Comparison of ENCODE assay signal across 8 mouse cellular contexts in genomic region chr7:4877226-4877625, GRCm38 (mm10). TPM values are rescaled to one million over a fixed set of nuclear protein-coding genes. Genes with fewer than 3 reads are reported as not detected.
DNase-seq lines count a peak whose midpoint lies in the region; ATAC-seq and TF ChIP-seq lines count a peak whose summit lies in the region.

No protein-coding gene starts in this region.

- 8% methylated on average over 11 of the region's 11 CpGs for WGBS in heart, postnatal 0 days
- WGBS in hindbrain, embryonic 11.5 days: 10% methylated on average over 11 of the region's 11 CpGs
- WGBS in midbrain, embryonic 11.5 days: 8% methylated on average over 11 of the region's 11 CpGs

- peaks cover 12% of the 10 kb centered on the region; the same call in 1 of the 2 replicates for H3K4me1 ChIP-seq in heart, postnatal 0 days (ENCODE audit: control insufficient read depth, insufficient read depth)
- no peaks in the 10 kb centered on the region for H3K4me1 ChIP-seq in hindbrain, embryonic 11.5 days (replicated peaks; ENCODE audit: control insufficient read depth, insufficient read depth, low read length)
- H3K4me1 ChIP-seq in midbrain, embryonic 11.5 days (ENCODE audit: control insufficient read depth, insufficient read depth, low read length): peaks cover 4% of the 10 kb centered on the region

- peak overlapping the region; percentile 69 for H3K4me2 ChIP-seq in heart, postnatal 0 days (ENCODE audit: low read depth, low read length)
- H3K4me2 ChIP-seq in hindbrain, embryonic 11.5 days (replicated peaks; ENCODE audit: low read depth, low read length): peak overlapping the region; percentile 70
- peak overlapping the region; percentile 89 for H3K4me2 ChIP-seq in midbrain, embryonic 11.5 days

- H3K27me3 ChIP-seq in heart, postnatal 0 days (ENCODE audit: control insufficient read depth, insufficient read depth, low read length): no peaks in the 10 kb centered on the region
- no peaks in the 10 kb centered on the region for H3K27me3 ChIP-seq in Patski
- no peaks in the 10 kb centered on the region for H3K27me3 ChIP-seq in hindbrain, embryonic 11.5 days (ENCODE audit: control insufficient read depth, insufficient read depth, low read length)
- no peaks in the 10 kb centered on the region for H3K27me3 ChIP-seq in midbrain, embryonic 11.5 days (ENCODE audit: control insufficient read depth, insufficient read depth, low read length)

- CTCF ChIA-PET in Patski (lab: Charles Lee): interaction anchor here (1.4 kb wide), 1 partner anchor 21 kb away, joined by 4 read pairs; no protein-coding TSS in a partner anchor

- DNase-seq in heart, postnatal 0 days (ENCODE audit: low spot score): no peak
- no peak for DNase-seq in heart, postnatal 10 days
- DNase-seq in Patski (ENCODE audit: low read depth, low spot score): no peak
- DNase-seq in hindbrain, embryonic 11.5 days (ENCODE audit: low spot score): no peak
- no peak for DNase-seq in midbrain, embryonic 11.5 days (ENCODE audit: low spot score, missing footprints)
- no peak for DNase-seq in frontal cortex, postnatal 10 days (ENCODE audit: low spot score in 2 of 2)
- DNase-seq in spleen, adult 18-20 months: no peak
- DNase-seq in thymus, postnatal 10 days (ENCODE audit: low spot score in 2 of 2): no peak

- H3K9me3 ChIP-seq in heart, postnatal 0 days (replicated peaks; ENCODE audit: control insufficient read depth, low read length): no peaks in the 10 kb centered on the region
- no peaks in the 10 kb centered on the region for H3K9me3 ChIP-seq in hindbrain, embryonic 11.5 days (ENCODE audit: control insufficient read depth, low read length)
- no peaks in the 10 kb centered on the region for H3K9me3 ChIP-seq in midbrain, embryonic 11.5 days (ENCODE audit: control insufficient read depth, low read length)

- H3K27ac ChIP-seq in heart, postnatal 0 days (ENCODE audit: low read depth): peak overlapping the region; percentile 67
- no peak overlapping the region for H3K27ac ChIP-seq in hindbrain, embryonic 11.5 days (ENCODE audit: low read depth, low read length)
- no peak overlapping the region for H3K27ac ChIP-seq in midbrain, embryonic 11.5 days (ENCODE audit: low read depth, low read length)

- H3K4me3 ChIP-seq in heart, postnatal 0 days (ENCODE audit: low read depth, low read length): peak overlapping the region; percentile 54
- H3K4me3 ChIP-seq in hindbrain, embryonic 11.5 days (ENCODE audit: low read depth, low read length): peak overlapping the region; percentile 40
- peak overlapping the region; percentile 41 for H3K4me3 ChIP-seq in midbrain, embryonic 11.5 days (ENCODE audit: low read depth, low read length)

- POLR2A ChIA-PET in Patski (lab: Charles Lee): interaction anchor here (0.8 kb wide), 1 partner anchor 10 kb away, joined by 3 read pairs; no protein-coding TSS in a partner anchor

- H3K36me3 ChIP-seq in heart, postnatal 0 days (replicated peaks; ENCODE audit: control insufficient read depth, insufficient read depth, low read length): no peaks in the 10 kb centered on the region
- H3K36me3 ChIP-seq in hindbrain, embryonic 11.5 days (ENCODE audit: control insufficient read depth, insufficient read depth, low read length): no peaks in the 10 kb centered on the region
- H3K36me3 ChIP-seq in midbrain, embryonic 11.5 days (ENCODE audit: control insufficient read depth, insufficient read depth, low read length): no peaks in the 10 kb centered on the region

- intact Hi-C loops in heart, postnatal 10 days (cut with DNase I): no loop called here

- ATAC-seq in heart, postnatal 0 days (ENCODE audit: insufficient read depth, low read depth): peak; percentile 21; the same call in 1 of the 2 replicates
- ATAC-seq in Patski: peak; percentile 28
- no peak for ATAC-seq in hindbrain, embryonic 11.5 days (ENCODE audit: low FRiP score)
- ATAC-seq in midbrain, embryonic 11.5 days (ENCODE audit: low FRiP score): peak; percentile 31

- TF ChIP-seq EP300 in heart, postnatal 0 days (IDR thresholded peaks at IDR 0.05; ENCODE audit: low read depth): peak; percentile 28

- peak overlapping the region; percentile 57 for H3K9ac ChIP-seq in heart, postnatal 0 days (replicated peaks; ENCODE audit: low read depth, low read length)
- H3K9ac ChIP-seq in hindbrain, embryonic 11.5 days (ENCODE audit: low read depth, low read length): peak overlapping the region; percentile 51
- H3K9ac ChIP-seq in midbrain, embryonic 11.5 days (ENCODE audit: low read length): peak overlapping the region; percentile 63

- in situ Hi-C loops in Patski (cut with MboI; ENCODE audit: low pct_unique_long_range_greater_than_20kb): no loop called here

- no peak for TF ChIP-seq CTCF in heart, postnatal 0 days (IDR thresholded peaks at IDR 0.05; ENCODE audit: low read depth)
- TF ChIP-seq CTCF in Patski (IDR thresholded peaks at IDR 0.05): no peak

RNA-seq across cellular contexts. Expression of gene Isoc2a, which starts 0.3 kb away (rescaled TPM):
- total RNA-seq in heart, postnatal 0 days (2014; rRNA removed; ENCODE audit: low replicate concordance): 15.2 and 25.6 TPM in 2 replicates
- polyA plus RNA-seq in heart, postnatal 0 days (2015; fragmentation: Nextera tagmentation; extraction: Ambion mirVana): 1.4 and 1.6 TPM in 2 replicates
- total RNA-seq in heart, postnatal 10 days (2021): 10 to 100 TPM; 15.8 to 16.3 TPM
- 6.6 TPM for polyA plus RNA-seq in Patski (2021)
- polyA plus RNA-seq in hindbrain, embryonic 11.5 days (2014; fragmentation: Nextera tagmentation; extraction: Ambion mirVana): 1.1 TPM in 2 replicates
- polyA plus RNA-seq in midbrain, embryonic 11.5 days (2014; fragmentation: Nextera tagmentation; extraction: Ambion mirVana): 0.63 and 0.78 TPM in 2 replicates

RNA-seq across cellular contexts. Expression of gene Isoc2b, which starts 7.2 kb away (rescaled TPM):
- 1.4 and 20.0 TPM in 2 replicates for total RNA-seq in heart, postnatal 0 days (2014; rRNA removed; ENCODE audit: low replicate concordance)
- 4.5 and 6.5 TPM in 2 replicates for polyA plus RNA-seq in heart, postnatal 0 days (2015; fragmentation: Nextera tagmentation; extraction: Ambion mirVana)
- 1 to 10 TPM; 3.6 to 4.7 TPM for total RNA-seq in heart, postnatal 10 days (2021)
- 8.5 TPM for polyA plus RNA-seq in Patski (2021)
- 2.5 and 2.9 TPM in 2 replicates for polyA plus RNA-seq in hindbrain, embryonic 11.5 days (2014; fragmentation: Nextera tagmentation; extraction: Ambion mirVana)
- polyA plus RNA-seq in midbrain, embryonic 11.5 days (2014; fragmentation: Nextera tagmentation; extraction: Ambion mirVana): 2.6 and 4.6 TPM in 2 replicates

RNA-seq across cellular contexts. Expression of gene Gm36210, which starts 29.1 kb away (rescaled TPM):
- total RNA-seq in heart, postnatal 0 days (2014; rRNA removed; ENCODE audit: low replicate concordance): 0.88 TPM in 1 of 2 replicates, not detected in the other
- 0.08 and 0.12 TPM in 2 replicates for polyA plus RNA-seq in heart, postnatal 0 days (2015; fragmentation: Nextera tagmentation; extraction: Ambion mirVana)
- not detected for total RNA-seq in heart, postnatal 10 days (2021)
- not detected for polyA plus RNA-seq in Patski (2021)
- 0.11 TPM in 1 of 2 replicates, not detected in the other for polyA plus RNA-seq in hindbrain, embryonic 11.5 days (2014; fragmentation: Nextera tagmentation; extraction: Ambion mirVana)
- 0.12 TPM in 1 of 2 replicates, not detected in the other for polyA plus RNA-seq in midbrain, embryonic 11.5 days (2014; fragmentation: Nextera tagmentation; extraction: Ambion mirVana)

RNA-seq across cellular contexts. Expression of gene Shisa7, which starts 32.7 kb away (rescaled TPM):
- 0.23 TPM in 1 of 2 replicates, not detected in the other for total RNA-seq in heart, postnatal 0 days (2014; rRNA removed; ENCODE audit: low replicate concordance)
- not detected in 2 replicates for polyA plus RNA-seq in heart, postnatal 0 days (2015; fragmentation: Nextera tagmentation; extraction: Ambion mirVana)
- total RNA-seq in heart, postnatal 10 days (2021): under 1 TPM in 1 of 2 experiments, not detected in 1; 0.15 TPM
- polyA plus RNA-seq in Patski (2021): 1.9 TPM
- polyA plus RNA-seq in hindbrain, embryonic 11.5 days (2014; fragmentation: Nextera tagmentation; extraction: Ambion mirVana): 2.9 and 4.1 TPM in 2 replicates
- 1.9 and 2.4 TPM in 2 replicates for polyA plus RNA-seq in midbrain, embryonic 11.5 days (2014; fragmentation: Nextera tagmentation; extraction: Ambion mirVana)

RNA-seq across cellular contexts. Expression of gene Zfp628, which starts 37.8 kb away (rescaled TPM):
- total RNA-seq in heart, postnatal 0 days (2014; rRNA removed; ENCODE audit: low replicate concordance): 8.9 and 13.1 TPM in 2 replicates
- 1.7 and 1.9 TPM in 2 replicates for polyA plus RNA-seq in heart, postnatal 0 days (2015; fragmentation: Nextera tagmentation; extraction: Ambion mirVana)
- total RNA-seq in heart, postnatal 10 days (2021): 10 to 100 TPM; 11.8 to 13.8 TPM
- 8.1 TPM for polyA plus RNA-seq in Patski (2021)
- polyA plus RNA-seq in hindbrain, embryonic 11.5 days (2014; fragmentation: Nextera tagmentation; extraction: Ambion mirVana): 4.0 and 4.2 TPM in 2 replicates
- polyA plus RNA-seq in midbrain, embryonic 11.5 days (2014; fragmentation: Nextera tagmentation; extraction: Ambion mirVana): 3.5 and 3.8 TPM in 2 replicates
